Mouse (Mus musculus): ENCODE data around the gene Ugt1a2. TPM values are rescaled to one million over a fixed set of nuclear protein-coding genes. Genes with fewer than 3 reads are reported as not detected.
"Not testable (repeated sequence)": the region's sequence is repeated elsewhere in the genome, so short reads cannot be mapped to it uniquely, and the experiment has no call there.

Ugt1a2 gene
- total RNA-seq, 2 experiments from 2014 or later, result not detected

- DNase-seq (ENCODE audit: low spot score in 2 of 2), result no peak
Observed at GRCm38 (mm10) chr1:88217576-88217975, 17.2 kb downstream of the Ugt1a2 start.

- DNase-seq (ENCODE audit: low spot score in 2 of 2), result no peak
Observed at GRCm38 (mm10) chr1:88218051-88218450, 17.6 kb downstream of the Ugt1a2 start.

- no peak for DNase-seq (ENCODE audit: low spot score in 2 of 2)
Observed at GRCm38 (mm10) chr1:88218591-88218990, 18.2 kb downstream of the Ugt1a2 start.

GRCm38 (mm10) chr1:88219054-88219453 is 18.7 kb downstream of the Ugt1a2 start:
- DNase-seq (ENCODE audit: low spot score in 2 of 2), result no peak

- no peak for DNase-seq (ENCODE audit: low spot score in 2 of 2)
Observed at GRCm38 (mm10) chr1:88220336-88220735, 19.9 kb downstream of the Ugt1a2 start.

- no peak for DNase-seq (ENCODE audit: low spot score in 2 of 2)
Observed at GRCm38 (mm10) chr1:88222216-88222615, 21.8 kb downstream of the Ugt1a2 start.

GRCm38 (mm10) chr1:88223011-88223515 is 22.7 kb downstream of the Ugt1a2 start:
- not testable (repeated sequence) for DNase-seq (ENCODE audit: low spot score in 2 of 2)

GRCm38 (mm10) chr1:88223591-88223990 is 23.2 kb downstream of the Ugt1a2 start:
- DNase-seq (ENCODE audit: low spot score in 2 of 2), result no peak

GRCm38 (mm10) chr1:88224029-88224776 is 23.8 kb downstream of the Ugt1a2 start:
- no peak for DNase-seq (ENCODE audit: low spot score in 2 of 2)

- DNase-seq (ENCODE audit: low spot score in 2 of 2), result not testable (repeated sequence)
Observed at GRCm38 (mm10) chr1:88225301-88225700, 24.9 kb downstream of the Ugt1a2 start.

- peak in 1 of 2 experiments; percentile 1 for DNase-seq (ENCODE audit: low spot score in 2 of 2)
Observed at GRCm38 (mm10) chr1:88225741-88226140, 25.3 kb downstream of the Ugt1a2 start.

GRCm38 (mm10) chr1:88226670-88227379 is 26.4 kb downstream of the Ugt1a2 start, which contains the start of gene Mroh2a:
Mroh2a (plus strand) TSS chr1:88226986.
- DNase-seq (ENCODE audit: low spot score in 2 of 2), result peak in 1 of 2 experiments; percentile 1

- DNase-seq (ENCODE audit: low spot score in 2 of 2), result peak in 1 of 2 experiments; percentile 2
Observed at GRCm38 (mm10) chr1:88227482-88227881, 27.1 kb downstream of the Ugt1a2 start.

GRCm38 (mm10) chr1:88228121-88228520 is 27.7 kb downstream of the Ugt1a2 start:
- no peak for DNase-seq (ENCODE audit: low spot score in 2 of 2)

- no peak for DNase-seq (ENCODE audit: low spot score in 2 of 2)
Observed at GRCm38 (mm10) chr1:88229566-88229965, 29.2 kb downstream of the Ugt1a2 start.

- DNase-seq (ENCODE audit: low spot score in 2 of 2), result no peak
Observed at GRCm38 (mm10) chr1:88229986-88230385, 29.6 kb downstream of the Ugt1a2 start.

GRCm38 (mm10) chr1:88230421-88230820 is 30.0 kb downstream of the Ugt1a2 start:
- no peak for DNase-seq (ENCODE audit: low spot score in 2 of 2)

- no peak for DNase-seq (ENCODE audit: low spot score in 2 of 2)
Observed at GRCm38 (mm10) chr1:88230981-88231802, 30.8 kb downstream of the Ugt1a2 start.

GRCm38 (mm10) chr1:88231803-88232499 is 31.6 kb downstream of the Ugt1a2 start:
- DNase-seq (ENCODE audit: low spot score in 2 of 2), result no peak

GRCm38 (mm10) chr1:88232664-88233380 is 32.4 kb downstream of the Ugt1a2 start:
- DNase-seq (ENCODE audit: low spot score in 2 of 2), result no peak
